Mouse (Mus musculus) adrenal gland (tissue): ENCODE measurements around the gene Ctcf.

Experiments
- intact Hi-C: fragments of 180-260 bp; cut with DNase I; formaldehyde crosslinking; loops from one replicate; pipeline ENCODE4 v1.15.1; 2025

Ctcf gene

GRCm38 (mm10) chr8:105640511-105640910 lies 4.1 kb downstream of the Ctcf start:
- intact Hi-C loops = no loop called here

GRCm38 (mm10) chr8:105645205-105645604 lies 8.8 kb downstream of the Ctcf start:
- intact Hi-C loops = no loop called here

DNA sequence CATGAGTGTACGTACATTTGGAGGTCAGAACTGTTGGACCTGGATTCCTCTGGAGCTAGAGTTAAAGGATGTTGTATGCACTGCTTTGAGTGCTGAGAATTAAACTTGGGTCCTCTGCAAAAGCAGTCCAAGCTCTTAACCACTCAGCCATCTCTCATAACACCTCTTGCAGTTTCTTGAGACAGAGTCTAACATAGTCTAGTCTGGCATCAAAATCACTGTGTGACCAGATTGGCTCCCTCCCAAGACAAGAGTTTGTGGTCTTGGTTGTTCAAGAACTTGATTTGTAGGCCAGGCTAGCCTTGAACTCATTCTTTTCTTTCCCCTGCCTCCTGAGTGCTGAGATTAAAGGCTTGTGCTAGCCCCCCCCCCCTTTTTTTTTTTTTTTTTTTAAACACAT lies 12.6 kb downstream of the Ctcf start:
- intact Hi-C loops = no loop called here

DNA sequence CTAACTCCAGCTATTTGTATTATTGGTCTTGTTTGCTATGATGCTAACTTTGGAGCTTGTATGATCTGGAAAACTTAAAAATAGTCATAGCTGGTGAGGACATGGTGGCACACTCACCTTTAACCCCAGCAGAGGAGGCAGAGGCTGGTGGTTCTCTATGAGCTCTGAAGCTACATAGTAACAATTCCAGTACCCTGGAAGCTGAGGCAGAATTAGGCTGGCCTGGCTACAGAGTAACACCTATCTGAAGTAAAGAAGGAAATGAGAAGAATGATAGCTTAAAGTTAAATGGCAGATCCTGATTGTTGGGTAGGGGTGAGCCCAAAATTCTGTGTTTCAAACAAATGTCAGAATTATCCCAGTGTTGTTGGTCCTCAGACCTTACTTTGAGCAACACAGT lies 21.3 kb downstream of the Ctcf start:
- intact Hi-C loops = no loop called here

GRCm38 (mm10) chr8:105661167-105661566 lies 24.8 kb downstream of the Ctcf start:
- intact Hi-C loops = no loop called here

- intact Hi-C loops = no loop called here
These were observed 41.5 kb downstream of the Ctcf start for GRCm38 (mm10) chr8:105677891-105678290.

DNA sequence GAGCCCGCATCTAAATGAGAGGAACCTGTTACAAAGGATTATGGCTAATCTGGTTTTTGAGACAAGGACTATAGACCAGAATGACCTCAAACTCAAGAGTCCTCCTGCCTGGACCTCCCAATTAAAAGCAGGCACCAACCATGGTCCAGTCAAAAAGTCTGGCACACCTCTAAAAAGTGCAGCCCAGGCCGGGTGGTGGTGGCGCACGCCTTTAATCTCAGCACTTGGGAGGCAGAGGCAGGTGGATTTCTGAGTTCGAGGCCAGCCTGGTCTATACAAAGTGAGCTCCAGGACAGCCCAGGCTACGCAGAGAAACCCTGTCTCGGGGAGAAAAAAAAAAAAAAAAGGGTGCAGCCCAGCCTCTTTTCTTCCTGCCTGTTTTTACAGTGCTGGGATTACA lies 49.0 kb downstream of the Ctcf start:
- intact Hi-C loops = loop anchor here (5.0 kb wide), 1 partner anchor 63 kb away; no protein-coding TSS in a partner anchor

GRCm38 (mm10) chr8:105685796-105686308 lies 49.5 kb downstream of the Ctcf start, which contains the start of gene Carmil2:
Gene Carmil2, plus strand, starts transcription at chr8:105686274.
- intact Hi-C loops = loop anchor here (5.0 kb wide), 1 partner anchor 64 kb away; no protein-coding TSS in a partner anchor

DNA sequence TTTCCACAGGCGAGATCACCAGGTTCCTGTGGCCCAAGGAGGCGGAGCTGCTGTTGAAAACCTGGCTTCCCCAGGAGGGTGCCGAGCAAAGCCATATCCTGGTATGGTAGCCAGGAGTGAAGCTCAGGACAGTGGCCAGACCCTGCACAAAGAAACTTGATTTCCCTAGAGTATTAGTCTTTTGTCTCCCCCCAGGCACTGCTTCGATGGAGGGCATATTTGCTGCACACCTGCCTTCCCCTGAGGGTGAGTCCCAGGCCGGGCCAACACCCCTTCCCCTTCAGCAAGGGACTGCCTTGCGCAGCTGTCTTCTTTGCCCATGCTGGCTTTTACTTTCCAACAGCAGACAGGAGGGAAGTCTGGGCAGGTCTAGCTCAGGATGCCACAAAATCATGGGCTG lies 50.2 kb downstream of the Ctcf start:
- intact Hi-C loops = loop anchor here (5.0 kb wide), 1 partner anchor 64 kb away; no protein-coding TSS in a partner anchor

- intact Hi-C loops = loop anchor here (5.0 kb wide), 1 partner anchor 65 kb away; no protein-coding TSS in a partner anchor
These were observed 51.1 kb downstream of the Ctcf start for GRCm38 (mm10) chr8:105687512-105687911.

DNA sequence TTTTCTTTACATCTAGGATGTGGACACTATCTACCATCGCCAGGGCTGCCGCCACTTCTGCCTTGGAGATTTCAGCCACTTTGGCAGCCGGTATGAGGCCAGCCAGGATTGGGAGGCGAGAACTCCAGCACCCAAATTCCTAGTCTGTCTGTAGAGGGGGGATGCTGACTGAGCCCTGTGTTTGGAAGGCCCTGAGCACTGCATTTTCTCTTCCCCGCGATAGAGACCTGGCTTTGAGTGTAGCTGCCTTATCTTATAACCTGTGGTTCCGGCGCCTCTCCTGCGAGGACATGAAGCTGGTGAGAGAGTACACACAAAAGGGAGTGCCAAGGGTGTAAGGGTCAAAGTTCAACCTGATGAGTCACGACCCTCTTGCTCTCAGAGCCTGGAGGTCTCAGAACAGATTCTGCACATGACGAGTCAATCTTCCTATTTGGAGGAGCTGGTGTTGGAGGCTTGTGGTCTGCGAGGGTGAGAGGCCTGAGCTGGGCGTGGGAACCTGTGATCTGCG lies 51.9 kb downstream of the Ctcf start:
- intact Hi-C loops = loop anchor here (5.0 kb wide), 1 partner anchor 66 kb away; no protein-coding TSS in a partner anchor

- intact Hi-C loops = loop anchor here (5.0 kb wide), 1 partner anchor 67 kb away; no protein-coding TSS in a partner anchor
These were observed 53.1 kb downstream of the Ctcf start for GRCm38 (mm10) chr8:105689256-105689982.

DNA sequence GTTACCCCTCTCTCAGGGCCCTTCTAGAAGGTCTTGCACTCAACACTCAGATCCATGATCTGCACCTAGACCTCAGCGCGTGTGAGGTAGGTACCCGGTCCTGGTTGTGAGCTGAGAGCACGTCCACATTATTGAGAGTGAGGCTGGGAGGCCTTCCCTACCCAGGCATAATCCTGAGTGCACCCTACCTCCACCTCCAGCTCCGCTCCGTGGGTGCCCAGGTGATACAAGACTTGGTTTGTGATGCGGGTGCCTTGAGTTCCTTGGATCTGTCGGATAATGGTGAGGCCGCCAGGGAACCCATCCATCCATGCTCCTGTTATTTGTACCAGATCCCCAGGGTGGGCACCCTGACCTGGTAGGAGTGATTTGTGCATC lies 53.6 kb downstream of the Ctcf start:
- intact Hi-C loops = loop anchor here (5.0 kb wide), 1 partner anchor 68 kb away; no protein-coding TSS in a partner anchor

DNA sequence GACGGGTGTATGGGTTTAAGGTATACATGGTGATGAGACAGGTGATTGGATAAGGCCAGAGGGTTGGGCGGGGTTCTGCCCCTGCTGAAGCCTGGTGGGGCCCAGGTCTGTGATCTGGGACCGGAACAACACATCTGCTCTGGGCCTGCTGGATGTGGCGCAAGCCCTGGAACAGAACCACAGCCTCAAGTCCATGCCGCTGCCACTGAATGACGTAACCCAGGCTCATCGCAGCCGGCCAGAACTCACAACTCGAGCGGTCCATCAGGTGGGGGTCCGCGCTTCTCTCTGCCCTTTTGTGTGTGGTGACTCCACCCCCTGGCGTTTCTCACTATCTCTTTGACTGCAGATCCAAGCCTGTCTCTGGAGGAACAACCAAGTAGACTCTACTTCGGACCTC lies 54.6 kb downstream of the Ctcf start:
- intact Hi-C loops = no loop called here

- intact Hi-C loops = no loop called here
These were observed 56.2 kb downstream of the Ctcf start for GRCm38 (mm10) chr8:105692449-105693182.

- intact Hi-C loops = no loop called here
These were observed 57.3 kb downstream of the Ctcf start for GRCm38 (mm10) chr8:105693648-105694047.

- intact Hi-C loops = no loop called here
These were observed 57.9 kb downstream of the Ctcf start for GRCm38 (mm10) chr8:105694051-105694799.

DNA sequence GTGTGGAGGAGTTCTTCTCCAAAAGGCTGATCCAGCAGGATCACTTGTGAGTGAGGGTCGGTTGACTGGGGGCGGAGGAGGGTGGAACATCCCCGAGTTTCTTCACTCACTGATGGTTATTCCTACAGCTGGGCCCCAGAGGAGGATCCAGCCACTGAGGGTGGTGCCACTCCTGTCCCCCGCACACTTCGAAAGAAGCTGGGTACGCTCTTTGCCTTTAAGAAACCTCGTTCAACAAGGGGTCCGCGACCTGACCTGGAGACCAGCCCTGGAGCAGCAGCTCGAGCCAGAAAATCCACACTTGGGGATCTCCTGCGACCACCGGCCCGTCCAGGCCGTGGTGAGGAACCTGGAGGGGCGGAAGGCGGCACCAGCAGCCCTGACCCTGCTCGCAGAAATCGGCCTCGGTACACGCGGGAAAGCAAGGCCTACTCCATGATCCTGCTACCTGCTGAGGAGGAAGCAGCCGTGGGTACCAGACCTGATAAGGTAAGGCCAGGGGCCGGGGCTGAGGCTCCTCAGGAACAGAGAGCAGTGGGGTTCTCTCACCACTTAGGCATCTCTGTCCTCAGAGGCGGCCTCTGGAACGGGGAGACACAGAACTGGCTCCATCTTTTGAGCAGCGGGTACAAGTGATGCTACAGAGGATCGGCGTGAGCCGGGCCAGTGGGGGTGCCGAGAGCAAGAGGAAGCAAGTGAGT lies 58.9 kb downstream of the Ctcf start:
- intact Hi-C loops = no loop called here

GRCm38 (mm10) chr8:105697196-105697780 lies 60.9 kb downstream of the Ctcf start:
- intact Hi-C loops = no loop called here

GRCm38 (mm10) chr8:105698734-105699133 lies 62.4 kb downstream of the Ctcf start:
- intact Hi-C loops = no loop called here
